Mouse (Mus musculus): Measurements from ENCODE around the gene Slc22a4.

- TF ChIP-seq EP300 (IDR thresholded peaks at IDR 0.05; ENCODE audit: low read depth) (no peak), CTCF (IDR thresholded peaks at IDR 0.05; ENCODE audit: low read depth) (no peak)
Observed at GRCm38 (mm10) chr11:53981396-53981795, 46.5 kb downstream of the Slc22a4 start.

All from liver, postnatal 0 days (tissue).